Mouse (Mus musculus) cerebellum, adult 11-12 months (tissue): ENCODE measurements around the gene Ppp4r2.
"Not testable (repeated sequence)": the region's sequence is repeated elsewhere in the genome, so short reads cannot be mapped to it uniquely, and the experiment has no call there.

Experiments
- DNase-seq: peaks from one replicate; pipeline ENCODE4 v3.0.0; 2022

Gene Ppp4r2

GRCm38 (mm10) chr6:100831751-100832150 is 1.7 kb upstream of the Ppp4r2 start:
- DNase-seq: no peak

GRCm38 (mm10) chr6:100833811-100834481 is 524 bp downstream of the Ppp4r2 start:
- peak; percentile 70 for DNase-seq

- DNase-seq: peak; percentile 15
These were observed 1.2 kb downstream of the Ppp4r2 start for GRCm38 (mm10) chr6:100834489-100835160.

GRCm38 (mm10) chr6:100845058-100845457 is 11.6 kb downstream of the Ppp4r2 start:
- no peak for DNase-seq

- DNase-seq: no peak
These were observed 13.8 kb downstream of the Ppp4r2 start for GRCm38 (mm10) chr6:100847264-100847663.

- no peak for DNase-seq
These were observed 15.4 kb downstream of the Ppp4r2 start for GRCm38 (mm10) chr6:100848682-100849375.

- no peak for DNase-seq
These were observed 17.3 kb downstream of the Ppp4r2 start for GRCm38 (mm10) chr6:100850671-100851081.

GRCm38 (mm10) chr6:100851083-100851482 is 17.7 kb downstream of the Ppp4r2 start:
- no peak for DNase-seq

GRCm38 (mm10) chr6:100865321-100865720 is 31.9 kb downstream of the Ppp4r2 start:
- no peak for DNase-seq

GRCm38 (mm10) chr6:100865788-100866187 is 32.4 kb downstream of the Ppp4r2 start:
- DNase-seq: not testable (repeated sequence)

- not testable (repeated sequence) for DNase-seq
These were observed 32.8 kb downstream of the Ppp4r2 start for GRCm38 (mm10) chr6:100866246-100866645.

GRCm38 (mm10) chr6:100868863-100869262 is 35.4 kb downstream of the Ppp4r2 start:
- no peak for DNase-seq

GRCm38 (mm10) chr6:100869909-100870308 is 36.5 kb downstream of the Ppp4r2 start:
- no peak for DNase-seq

- DNase-seq: no peak
These were observed 39.8 kb downstream of the Ppp4r2 start for GRCm38 (mm10) chr6:100873191-100873590.

GRCm38 (mm10) chr6:100875862-100876623 is 42.6 kb downstream of the Ppp4r2 start:
- DNase-seq: peak; percentile 29

GRCm38 (mm10) chr6:100876624-100877017 is 43.2 kb downstream of the Ppp4r2 start:
- DNase-seq: no peak

GRCm38 (mm10) chr6:100878546-100878945 is 45.1 kb downstream of the Ppp4r2 start:
- DNase-seq: no peak

- DNase-seq: no peak
These were observed 46.2 kb downstream of the Ppp4r2 start for GRCm38 (mm10) chr6:100879607-100880006.

GRCm38 (mm10) chr6:100881657-100882056 is 48.2 kb downstream of the Ppp4r2 start:
- DNase-seq: no peak

GRCm38 (mm10) chr6:100882381-100883213 is 49.2 kb downstream of the Ppp4r2 start:
- DNase-seq: no peak

- no peak for DNase-seq
These were observed 49.8 kb downstream of the Ppp4r2 start for GRCm38 (mm10) chr6:100883233-100883632.

- DNase-seq: no peak
These were observed 51.3 kb downstream of the Ppp4r2 start for GRCm38 (mm10) chr6:100884594-100885225.
